Mouse (Mus musculus) lung, adult 18-20 months (tissue): ENCODE data around the gene Spi1.
"Not testable (repeated sequence)": the region's sequence is repeated elsewhere in the genome, so short reads cannot be mapped to it uniquely, and the experiment has no call there.

Experiments used
- DNase-seq, 2 experiments: peaks; one replicate each; pipeline ENCODE4 v3.0.0; 2022; ENCODE audit warnings: mixed read lengths in 2 of 2

Gene Spi1

DNA sequence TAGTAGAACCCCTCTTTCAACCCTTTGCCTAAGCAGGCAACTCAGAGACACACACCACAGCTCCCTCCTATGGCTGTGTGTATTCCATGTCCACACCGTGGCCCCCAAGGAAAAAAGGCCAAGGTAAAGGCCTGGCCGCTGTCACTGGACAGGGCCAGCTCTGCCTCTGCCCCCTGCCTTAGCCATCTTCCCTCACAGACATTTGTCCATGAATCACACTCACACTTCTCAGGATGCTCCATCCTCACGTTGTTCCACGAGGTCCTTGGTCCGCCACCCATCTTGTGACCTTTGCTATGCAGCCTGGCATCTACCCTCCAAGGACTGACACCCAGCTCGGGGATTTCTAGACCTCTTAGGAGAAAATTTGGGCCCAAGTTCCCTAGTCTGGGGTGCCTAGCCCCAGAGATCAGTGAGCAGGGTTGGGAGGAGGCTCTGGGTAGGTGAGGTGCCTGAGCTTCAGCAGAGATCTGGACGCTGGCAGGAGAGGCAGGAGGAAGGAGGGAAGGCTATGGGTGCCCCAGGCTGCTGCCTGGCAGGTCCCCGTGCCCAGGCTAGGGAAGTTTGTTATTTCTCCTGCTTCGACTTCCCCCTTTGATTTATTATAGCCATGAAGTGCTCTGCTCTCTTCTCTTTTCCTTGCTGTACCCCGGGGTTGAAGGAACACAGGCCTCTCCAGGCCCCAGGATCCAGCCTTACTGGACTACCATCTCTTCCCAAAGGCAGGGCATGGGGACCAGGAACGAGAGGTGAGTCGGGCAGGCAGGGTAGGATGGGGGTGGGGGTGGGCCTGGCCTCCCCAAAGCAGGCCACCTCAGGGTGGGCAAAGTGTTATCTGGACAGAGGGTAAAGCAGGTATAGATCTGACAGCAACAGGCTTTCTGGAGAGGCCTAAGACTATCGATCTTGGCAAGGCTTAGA lies at the start of gene Spi1:
TSS of gene Spi1 (plus strand) at position 616 of the 921 bp plus-strand sequence.
- DNase-seq, result no peak

DNA sequence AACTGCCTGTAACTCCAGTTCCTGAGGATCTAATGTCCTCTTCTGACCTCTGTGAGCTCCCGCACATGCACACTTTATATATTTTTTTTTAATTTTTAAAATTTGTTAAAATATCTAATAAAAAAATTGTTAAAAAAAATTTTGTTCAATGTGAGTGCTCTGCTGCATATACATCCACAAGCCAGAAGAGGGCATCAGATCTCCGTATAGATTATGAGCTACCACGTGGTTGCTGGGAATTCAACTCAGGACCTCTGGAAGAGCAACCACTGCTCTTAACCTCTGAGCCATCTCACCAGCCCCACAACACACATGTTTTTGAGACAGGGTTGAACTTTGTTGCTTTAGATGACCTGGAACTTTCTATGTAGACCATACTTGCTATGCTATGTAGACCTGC lies 49.2 kb upstream of the Spi1 start:
- no peak for DNase-seq

DNA sequence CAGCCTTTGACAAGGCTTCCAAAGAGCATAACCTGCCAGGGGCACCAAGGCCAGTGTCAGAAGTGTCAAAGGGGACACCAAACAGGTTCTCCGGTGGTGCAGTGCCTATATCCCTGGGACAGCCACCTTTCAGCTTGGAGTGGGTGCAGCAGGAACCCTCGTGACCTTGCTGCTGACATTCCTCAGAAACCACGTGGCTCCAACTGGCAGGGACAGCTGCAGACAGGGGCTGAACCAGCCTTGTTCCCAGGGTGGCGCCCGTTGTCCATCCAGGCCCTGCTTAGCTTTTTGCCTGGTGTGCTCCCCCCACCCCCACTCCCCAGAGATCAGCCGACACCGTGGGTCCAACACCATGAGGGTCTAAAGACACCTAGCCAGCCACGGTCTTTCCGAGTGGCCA lies 46.8 kb upstream of the Spi1 start, which contains the start of gene Rapsn:
TSS of gene Rapsn (plus strand) at position 236 of the 400 bp plus-strand sequence.
- DNase-seq, result peak; percentile 53 to 63

DNA sequence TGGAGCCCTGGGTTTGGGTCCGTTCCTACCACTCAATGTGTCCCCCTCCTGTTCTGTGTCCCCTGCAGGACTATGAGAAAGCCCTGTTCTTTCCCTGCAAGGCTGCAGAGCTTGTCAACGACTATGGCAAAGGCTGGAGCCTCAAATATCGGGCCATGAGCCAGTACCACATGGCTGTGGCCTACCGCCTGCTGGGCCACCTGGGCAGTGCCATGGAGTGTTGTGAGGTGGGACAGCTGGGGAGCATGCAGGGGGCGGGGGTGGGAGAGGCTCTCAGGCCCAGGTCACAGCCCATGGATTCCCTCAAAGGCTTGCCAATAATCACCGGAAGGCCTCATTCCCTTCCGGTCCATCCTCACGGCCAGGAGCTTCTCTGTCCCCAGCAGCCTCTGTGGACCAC lies 40.4 kb upstream of the Spi1 start:
- no peak for DNase-seq

DNA sequence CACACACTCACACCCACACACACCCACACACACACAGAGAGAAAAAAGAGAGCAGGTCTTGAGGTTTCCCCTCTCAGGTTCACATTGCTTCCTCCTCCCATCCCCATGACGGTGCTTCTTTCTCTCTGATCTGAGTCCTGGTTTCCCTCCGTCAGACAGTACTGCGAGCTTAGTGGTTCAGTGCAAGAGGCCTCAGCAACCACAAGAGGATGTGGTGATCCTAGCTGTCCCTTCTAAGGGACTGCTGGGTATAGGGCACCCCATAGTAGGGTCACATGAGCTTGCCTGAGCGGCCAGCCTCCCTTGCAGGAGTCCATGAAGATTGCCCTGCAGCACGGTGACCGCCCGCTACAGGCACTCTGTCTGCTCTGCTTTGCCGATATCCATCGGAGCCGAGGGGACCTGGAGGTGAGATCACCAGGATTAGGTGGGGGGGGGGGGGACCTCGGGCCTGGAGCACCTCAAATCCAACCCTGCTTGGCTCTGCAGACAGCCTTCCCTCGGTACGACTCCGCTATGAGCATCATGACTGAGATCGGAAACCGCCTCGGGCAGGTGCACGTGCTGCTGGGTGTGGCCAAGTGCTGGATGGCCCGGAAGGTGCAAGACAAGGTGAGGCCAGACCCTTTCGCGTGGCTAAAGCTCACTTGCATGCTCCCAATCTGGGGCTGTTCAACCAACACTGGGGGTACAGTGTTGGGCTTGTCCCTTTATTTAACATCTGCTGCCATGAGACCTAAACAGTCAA lies 39.4 kb upstream of the Spi1 start:
- no peak for DNase-seq

DNA sequence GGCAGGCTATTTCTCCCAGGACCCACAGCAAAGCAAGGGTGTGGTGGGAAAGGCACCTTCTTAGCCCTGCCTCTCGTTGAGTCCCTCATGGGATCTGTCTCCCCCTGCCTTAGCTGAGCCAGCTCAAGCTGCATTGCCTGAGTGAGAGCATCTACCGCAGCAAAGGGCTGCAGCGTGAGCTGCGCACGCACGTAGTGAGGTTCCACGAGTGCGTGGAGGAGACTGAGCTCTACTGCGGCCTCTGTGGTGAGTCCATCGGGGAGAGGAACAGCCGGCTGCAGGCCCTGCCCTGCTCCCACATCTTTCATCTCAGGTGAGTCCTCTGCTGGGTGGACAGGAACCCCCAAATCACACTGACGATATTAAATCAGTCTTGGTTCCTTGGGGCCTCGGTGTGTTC lies 37.5 kb upstream of the Spi1 start:
- no peak for DNase-seq

DNA sequence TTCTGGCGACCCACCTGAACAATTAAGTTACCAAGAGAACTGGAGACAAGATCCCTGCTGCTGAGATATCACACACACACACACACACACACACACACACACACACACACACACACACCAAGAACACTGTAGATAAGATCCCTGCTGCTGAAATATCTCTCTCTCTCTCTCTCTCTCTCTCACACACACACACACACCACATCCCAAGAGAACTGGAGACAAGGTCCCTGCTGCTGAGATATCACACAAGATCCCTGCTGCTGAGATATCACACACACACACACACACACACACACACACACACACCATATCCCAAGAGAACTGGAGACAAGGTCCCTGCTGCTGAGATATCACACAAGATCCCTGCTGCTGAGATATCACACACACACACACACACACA lies 36.4 kb upstream of the Spi1 start:
- DNase-seq, result not testable (repeated sequence)

DNA sequence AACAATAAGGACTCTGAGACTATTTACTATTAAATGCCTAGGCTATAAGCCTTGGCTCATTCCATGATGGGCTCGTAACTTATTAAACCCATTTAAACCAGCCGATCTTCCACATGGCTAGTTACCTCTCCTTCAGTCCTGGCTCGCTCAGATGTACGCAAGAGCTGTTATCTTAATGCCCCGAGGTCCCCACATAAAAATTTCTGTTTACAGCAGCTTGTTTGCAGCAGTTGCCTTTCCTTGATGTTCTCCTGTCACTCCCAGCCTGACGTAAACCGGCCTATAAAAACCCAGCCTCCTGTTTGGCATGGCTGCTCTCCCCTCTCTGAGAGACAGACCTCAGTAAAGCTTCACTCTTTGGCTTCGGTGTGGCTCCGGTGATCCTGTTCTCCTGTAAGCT lies 34.8 kb upstream of the Spi1 start:
- DNase-seq, result no peak

DNA sequence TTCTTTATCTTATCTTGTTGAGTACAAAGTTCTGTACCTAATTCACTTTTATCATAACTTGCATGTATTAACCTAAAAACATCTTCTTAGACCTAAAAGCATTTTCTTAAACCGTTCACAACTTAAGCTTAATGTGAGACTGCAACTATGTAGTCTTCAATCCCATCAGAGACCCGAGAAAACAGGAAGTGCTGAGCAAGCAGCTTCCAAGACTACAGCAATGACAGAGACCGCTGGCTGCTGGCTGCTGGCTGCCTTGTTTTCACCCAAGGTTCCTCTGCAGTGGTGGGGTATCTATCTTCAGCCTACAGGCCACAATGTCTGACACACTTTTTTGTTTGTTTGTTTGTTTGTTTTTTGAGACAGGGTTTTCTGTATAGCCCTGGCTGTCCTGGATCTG lies 30.3 kb upstream of the Spi1 start:
- DNase-seq, result no peak

DNA sequence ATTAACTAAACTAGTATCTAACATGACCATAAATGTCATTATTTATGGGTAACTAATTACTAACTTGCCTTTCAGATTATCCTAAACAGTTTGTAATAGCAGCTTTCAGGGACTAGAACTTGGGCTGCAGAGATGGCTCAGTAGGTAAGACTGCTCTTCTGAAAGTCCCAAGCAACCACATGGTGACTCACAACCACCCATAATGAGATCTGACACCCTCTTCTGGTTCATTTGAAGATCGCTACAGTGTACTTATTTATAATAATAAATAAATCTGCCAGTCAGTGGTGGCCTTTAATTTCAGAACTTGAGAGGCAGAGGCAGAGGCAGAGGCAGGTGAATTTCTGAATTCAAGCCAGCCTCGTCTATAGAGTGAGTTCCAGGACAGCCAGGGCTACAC lies 29.4 kb upstream of the Spi1 start:
- no peak for DNase-seq

DNA sequence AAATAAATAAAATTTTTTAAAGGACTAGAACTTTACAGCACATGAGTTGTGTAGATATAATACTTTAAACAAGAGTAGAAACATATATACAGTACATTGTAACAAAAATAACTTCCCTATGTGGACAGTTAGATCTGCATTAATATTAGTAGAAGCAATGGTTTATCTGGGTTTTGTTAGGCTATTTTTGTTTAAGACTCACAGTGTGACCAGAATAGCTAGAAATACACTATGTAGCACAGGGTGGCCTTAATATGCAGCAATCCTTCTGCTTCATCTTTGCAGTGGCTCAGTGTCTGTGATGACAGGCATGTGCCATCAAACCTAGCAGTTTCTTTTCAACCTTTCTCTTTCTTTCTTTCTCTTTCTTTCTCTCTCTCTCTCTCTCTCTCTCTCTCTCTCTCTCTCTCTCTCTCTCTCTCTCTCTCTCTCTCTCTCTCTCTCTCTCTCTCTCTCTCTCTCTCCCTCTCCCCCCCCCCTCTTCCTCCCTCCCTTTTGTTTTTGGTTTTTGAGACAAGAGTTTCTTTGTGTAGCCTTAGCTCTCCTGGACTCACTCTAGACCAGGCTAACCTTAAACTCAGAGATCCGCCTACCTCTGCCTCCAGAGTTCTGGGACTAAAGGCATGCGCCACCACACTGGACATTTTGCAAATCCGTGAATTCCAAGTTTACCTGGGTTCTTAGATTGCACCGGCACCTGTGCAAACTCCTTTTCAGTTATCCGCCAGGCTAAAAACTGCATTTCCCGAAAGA lies 28.8 kb upstream of the Spi1 start:
- no peak for DNase-seq

DNA sequence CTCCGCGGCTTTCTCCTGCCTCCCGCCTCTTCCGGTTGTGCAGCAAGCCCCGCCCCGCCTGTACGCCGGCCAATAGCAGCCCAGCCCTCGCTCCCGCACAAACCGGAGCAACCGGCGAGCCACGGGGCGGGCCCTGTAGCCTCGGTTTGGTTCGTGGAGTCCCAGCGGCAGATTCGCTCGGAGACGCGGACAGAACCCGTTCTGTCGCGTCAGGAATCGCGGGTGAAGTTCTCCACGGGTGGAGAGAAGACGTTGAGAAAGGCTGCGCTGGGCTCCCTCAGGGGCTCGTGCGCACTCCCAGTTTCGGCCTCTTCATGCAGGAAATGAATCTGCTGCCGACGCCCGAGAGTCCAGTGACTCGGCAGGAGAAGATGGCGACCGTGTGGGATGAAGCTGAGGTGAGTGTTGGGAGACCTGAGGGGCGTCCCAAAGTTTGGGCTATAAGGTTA lies 28.2 kb upstream of the Spi1 start, which contains the start of gene Psmc3:
TSS of gene Psmc3 (plus strand) at position 76 of the 449 bp plus-strand sequence.
- DNase-seq, result peak; percentile 97

DNA sequence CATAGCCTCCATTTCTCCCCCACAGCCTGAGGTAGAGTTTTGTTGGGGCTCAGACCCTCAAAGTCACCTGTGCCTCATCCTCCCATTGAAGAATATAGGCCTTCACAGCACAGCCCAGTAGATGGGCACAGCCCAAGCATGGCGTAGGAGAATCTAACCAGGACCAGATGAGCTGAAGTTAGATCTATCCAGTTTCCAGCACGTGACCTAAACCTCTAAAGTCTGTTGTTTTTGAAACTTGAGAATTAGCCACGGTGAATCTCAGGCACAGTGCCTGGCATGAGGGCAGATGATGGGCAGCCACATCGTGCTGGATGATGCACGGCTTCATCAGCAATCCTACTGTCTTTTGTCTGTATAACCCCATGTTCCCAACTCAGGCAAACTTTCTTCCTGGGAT lies 23.8 kb upstream of the Spi1 start:
- DNase-seq, result no peak

DNA sequence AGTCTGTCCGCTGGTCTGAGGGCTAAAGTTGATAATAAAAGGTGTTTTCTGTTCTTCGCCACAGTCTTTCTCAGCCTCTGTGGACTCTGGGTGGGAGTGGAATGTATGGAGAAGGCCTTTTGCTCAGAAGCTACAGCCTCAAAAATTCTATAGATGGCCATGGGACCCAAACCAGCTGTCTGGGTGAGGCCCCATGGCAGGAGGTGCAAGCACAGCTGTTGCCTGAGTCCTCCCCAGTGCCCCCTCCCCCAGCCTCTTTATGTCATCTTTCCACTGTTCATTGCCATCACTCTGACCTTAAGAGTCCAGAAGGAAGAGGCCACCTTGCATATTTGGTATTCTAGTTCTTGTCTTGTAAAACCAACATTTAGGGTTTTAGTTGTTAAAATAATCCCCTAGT lies 22.8 kb upstream of the Spi1 start:
- DNase-seq, result no peak

DNA sequence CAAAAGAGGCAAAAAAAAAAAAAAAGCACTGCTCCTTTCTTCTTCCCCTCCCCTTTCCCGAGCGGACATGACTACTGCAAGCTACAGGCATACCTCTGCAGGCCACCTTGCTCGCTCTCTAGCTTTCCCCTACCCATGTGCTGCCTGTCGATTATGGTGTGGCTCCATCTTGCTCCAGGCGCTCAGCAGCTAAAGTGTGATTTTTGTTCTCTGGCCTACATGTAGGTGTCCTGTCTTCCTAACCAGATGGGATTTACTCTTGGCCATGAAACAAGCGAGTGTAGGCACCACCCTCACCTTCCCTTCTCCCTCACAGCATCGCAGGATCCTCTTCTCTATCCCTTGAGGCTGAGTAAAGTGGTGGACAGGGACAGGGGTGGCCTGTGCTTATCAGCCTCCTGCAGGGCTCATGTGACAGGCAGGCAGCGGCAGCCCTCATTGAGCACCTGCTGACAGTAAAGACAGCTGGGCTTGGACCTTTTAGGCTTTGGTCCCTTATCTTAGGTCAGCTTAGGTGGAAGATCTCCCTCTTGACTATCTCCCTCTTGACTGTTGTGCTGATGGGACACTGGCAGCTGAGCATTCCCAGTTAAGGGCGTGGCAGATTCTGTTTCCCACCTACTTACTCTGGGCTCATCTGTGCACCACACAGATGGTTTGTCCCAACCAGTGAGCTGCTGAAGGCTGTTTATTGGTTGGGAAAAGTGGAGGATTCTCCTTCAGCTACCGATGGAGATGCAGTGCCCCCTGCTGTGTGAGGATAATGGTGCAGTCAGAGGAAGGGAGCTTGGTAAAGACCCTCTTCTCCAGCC lies 21.4 kb upstream of the Spi1 start:
- DNase-seq, result no peak

DNA sequence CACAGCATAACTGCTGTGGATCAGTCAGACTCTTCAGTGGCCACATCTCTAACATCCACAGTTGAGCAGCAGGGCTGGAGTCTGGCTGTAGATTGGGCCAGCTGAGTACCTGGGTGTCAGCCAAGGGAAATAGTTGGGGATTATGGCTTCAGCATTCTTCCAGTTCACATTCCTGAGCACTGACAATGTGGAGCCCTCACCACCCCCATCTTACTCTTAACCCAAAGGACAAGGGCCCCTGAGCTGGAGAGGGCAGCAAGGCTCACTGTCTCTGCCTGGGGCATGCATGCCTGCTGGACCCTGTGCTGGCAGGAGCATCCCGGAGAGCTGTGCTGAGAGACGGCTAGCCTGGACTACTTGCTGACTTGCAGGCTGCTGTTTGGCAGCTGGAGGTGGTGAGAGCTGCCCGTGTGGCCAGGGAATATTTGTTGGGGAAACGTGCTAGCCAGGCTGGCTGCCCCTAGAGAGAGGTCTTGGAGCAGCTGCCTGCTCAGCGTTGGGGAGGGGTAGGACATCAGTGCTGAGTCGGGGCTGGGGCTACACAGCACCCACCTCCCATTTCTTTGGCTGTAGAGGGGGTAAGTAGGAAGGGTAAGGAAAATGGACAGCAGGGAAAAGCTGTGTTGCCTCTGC lies 20.2 kb upstream of the Spi1 start:
- DNase-seq, result peak; percentile 48 to 49

DNA sequence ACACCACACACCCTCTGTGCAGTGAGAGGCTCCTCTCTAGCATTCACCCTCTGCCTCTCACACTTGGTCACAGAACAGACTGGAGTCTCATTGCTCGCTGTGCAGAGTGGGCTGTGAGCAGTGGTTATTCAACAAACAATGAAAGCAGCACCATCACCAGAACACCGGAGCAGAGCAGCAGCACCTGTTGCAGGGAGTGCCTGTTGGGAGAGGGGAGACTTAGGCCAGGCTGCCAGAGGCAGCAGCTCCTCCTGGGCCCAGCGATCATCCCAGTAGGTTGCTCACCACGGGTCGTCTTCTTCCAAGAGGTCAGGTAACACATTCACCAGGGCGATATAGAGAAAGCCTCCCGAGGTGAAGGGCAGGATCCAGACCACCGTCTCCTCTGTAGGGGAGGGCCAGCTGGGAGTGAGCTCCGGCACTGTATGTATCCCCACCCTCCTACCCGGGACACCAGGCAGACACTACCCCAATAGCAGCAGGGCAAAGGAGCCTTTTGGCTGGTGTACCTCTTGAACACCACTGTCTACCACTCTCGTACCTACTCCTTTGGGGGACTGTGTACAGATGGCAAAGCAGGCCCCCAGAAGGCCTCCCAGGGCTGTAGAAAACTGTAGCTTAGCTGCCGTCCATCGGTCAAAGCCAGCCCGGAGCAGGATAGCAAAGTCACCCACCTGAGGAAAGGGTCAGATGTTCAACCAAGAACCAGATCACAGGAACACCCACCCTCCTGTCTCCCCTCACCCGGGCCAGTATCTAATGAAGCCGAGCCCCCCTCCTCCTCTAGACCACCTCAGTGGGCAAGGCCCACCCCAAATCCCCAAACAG lies 19.2 kb upstream of the Spi1 start:
- DNase-seq, result no peak

DNA sequence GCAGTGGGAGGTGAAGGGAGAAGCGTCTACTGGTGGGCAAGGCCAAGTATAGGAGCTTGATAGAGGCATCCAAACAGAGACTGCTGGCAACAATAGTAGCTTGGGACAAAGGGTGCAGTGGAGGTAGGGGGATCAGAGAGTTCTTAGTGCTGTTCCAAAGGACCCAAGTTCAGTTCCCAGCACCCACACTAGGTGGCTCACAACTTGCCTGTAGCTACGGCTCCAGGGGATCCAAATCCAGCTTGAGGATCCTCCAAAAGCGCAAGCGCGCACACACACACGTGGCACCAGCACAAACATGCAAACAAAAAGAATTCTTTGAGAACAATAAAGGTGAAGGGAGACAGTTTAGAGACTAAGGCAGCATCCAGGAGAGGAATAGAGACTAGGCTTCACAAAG lies 18.0 kb upstream of the Spi1 start:
- no peak for DNase-seq

DNA sequence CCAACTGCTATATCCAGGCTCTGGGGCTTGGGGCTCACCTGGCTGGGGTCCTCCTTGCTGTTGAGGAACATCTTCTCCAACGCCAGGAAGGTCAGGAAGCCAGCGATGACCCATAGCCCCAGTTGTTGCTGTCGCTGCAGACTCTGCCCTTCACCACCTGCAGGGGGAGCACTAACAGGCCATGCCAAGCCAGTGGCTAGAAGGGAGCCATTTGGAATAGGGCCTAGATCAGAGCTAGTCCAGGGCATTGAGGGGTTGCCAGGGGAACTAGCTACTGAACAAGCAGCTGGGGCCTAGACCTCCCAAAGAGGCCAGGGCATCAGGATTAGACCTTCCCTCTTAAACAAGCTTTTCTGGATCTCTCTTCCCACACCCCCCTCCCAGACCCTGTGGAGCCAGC lies 16.6 kb upstream of the Spi1 start:
- DNase-seq, result peak in 1 of 2 experiments; percentile 52

DNA sequence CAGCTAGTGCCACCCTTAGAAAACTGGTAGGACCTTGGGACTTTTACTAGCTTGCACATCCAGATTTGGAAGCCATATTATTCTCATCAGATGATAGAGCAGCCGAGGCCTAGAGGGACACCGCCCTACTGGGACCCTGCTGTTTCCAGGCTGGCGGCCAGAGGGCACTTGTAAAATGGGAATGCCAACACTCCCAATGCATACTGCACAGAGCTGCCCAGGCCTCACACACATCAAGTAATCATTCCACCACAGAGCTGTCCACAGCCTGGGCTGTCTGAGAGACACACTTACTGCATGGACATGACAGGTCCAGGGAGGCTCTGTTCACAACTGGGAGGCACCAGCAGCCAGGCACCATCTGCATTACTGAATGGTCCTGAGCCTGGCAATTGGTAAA lies 15.7 kb upstream of the Spi1 start:
- DNase-seq, result no peak
